Mouse (Mus musculus) cerebellum, adult 11-12 months (tissue): Measurements from ENCODE around the gene Slc6a19.
A peak's percentile ranks its signal among the peaks of the same experiment; 100 is the strongest.
"Not testable (repeated sequence)": the region's sequence is repeated elsewhere in the genome, so short reads cannot be mapped to it uniquely, and the experiment has no call there.

Source experiments
- DNase-seq: peaks from one replicate; pipeline ENCODE4 v3.0.0; 2022

Slc6a19 gene

GRCm38 (mm10) chr13:73704694-73705325 lies at the start of gene Slc6a19:
TSS of gene Slc6a19 (minus strand) at chr13:73704865.
- no peak for DNase-seq

- DNase-seq, result no peak
Measured at GRCm38 (mm10) chr13:73751284-73751683, 46.6 kb upstream of the Slc6a19 start.

- DNase-seq, result no peak
Measured at GRCm38 (mm10) chr13:73750435-73750834, 45.8 kb upstream of the Slc6a19 start.

- DNase-seq, result no peak
Measured at GRCm38 (mm10) chr13:73748663-73749440, 44.2 kb upstream of the Slc6a19 start.

GRCm38 (mm10) chr13:73743662-73744061 lies 39.0 kb upstream of the Slc6a19 start:
- DNase-seq, result no peak

- DNase-seq, result no peak
Measured at GRCm38 (mm10) chr13:73742944-73743343, 38.3 kb upstream of the Slc6a19 start.

- not testable (repeated sequence) for DNase-seq
Measured at GRCm38 (mm10) chr13:73740399-73740944, 35.8 kb upstream of the Slc6a19 start.

- no peak for DNase-seq
Measured at GRCm38 (mm10) chr13:73736943-73737342, 32.3 kb upstream of the Slc6a19 start.

GRCm38 (mm10) chr13:73735928-73736327 lies 31.3 kb upstream of the Slc6a19 start:
- no peak for DNase-seq

GRCm38 (mm10) chr13:73735270-73735669 lies 30.6 kb upstream of the Slc6a19 start:
- DNase-seq, result no peak

- DNase-seq, result no peak
Measured at GRCm38 (mm10) chr13:73734379-73734778, 29.7 kb upstream of the Slc6a19 start.

- DNase-seq, result no peak
Measured at GRCm38 (mm10) chr13:73732742-73733700, 28.4 kb upstream of the Slc6a19 start, which contains the start of gene Slc12a7. TSS of gene Slc12a7 (plus strand) at chr13:73733094.

GRCm38 (mm10) chr13:73732235-73732634 lies 27.6 kb upstream of the Slc6a19 start:
- no peak for DNase-seq

- DNase-seq, result no peak
Measured at GRCm38 (mm10) chr13:73730913-73731312, 26.2 kb upstream of the Slc6a19 start.

GRCm38 (mm10) chr13:73728633-73729032 lies 24.0 kb upstream of the Slc6a19 start:
- no peak for DNase-seq

GRCm38 (mm10) chr13:73727621-73728025 lies 23.0 kb upstream of the Slc6a19 start:
- no peak for DNase-seq

GRCm38 (mm10) chr13:73725315-73725714 lies 20.6 kb upstream of the Slc6a19 start:
- no peak for DNase-seq

GRCm38 (mm10) chr13:73723081-73723668 lies 18.5 kb upstream of the Slc6a19 start:
- DNase-seq, result no peak

GRCm38 (mm10) chr13:73720241-73720640 lies 15.6 kb upstream of the Slc6a19 start:
- DNase-seq, result no peak

GRCm38 (mm10) chr13:73718225-73718624 lies 13.6 kb upstream of the Slc6a19 start:
- peak; percentile 37 for DNase-seq

- DNase-seq, result no peak
Measured at GRCm38 (mm10) chr13:73714020-73714419, 9.4 kb upstream of the Slc6a19 start.

GRCm38 (mm10) chr13:73713204-73713603 lies 8.5 kb upstream of the Slc6a19 start:
- DNase-seq, result no peak
